Mouse (Mus musculus): ENCODE measurements around the gene Eapp.
"Not testable (repeated sequence)": the region's sequence is repeated elsewhere in the genome, so short reads cannot be mapped to it uniquely, and the experiment has no call there.

The Eapp gene

GRCm38 (mm10) chr12:54676709-54677108 lies 19.0 kb downstream of the Eapp start:
- DNase-seq, result no peak

- no peak for DNase-seq
These were observed 20.3 kb downstream of the Eapp start for GRCm38 (mm10) chr12:54675396-54675795.

DNA sequence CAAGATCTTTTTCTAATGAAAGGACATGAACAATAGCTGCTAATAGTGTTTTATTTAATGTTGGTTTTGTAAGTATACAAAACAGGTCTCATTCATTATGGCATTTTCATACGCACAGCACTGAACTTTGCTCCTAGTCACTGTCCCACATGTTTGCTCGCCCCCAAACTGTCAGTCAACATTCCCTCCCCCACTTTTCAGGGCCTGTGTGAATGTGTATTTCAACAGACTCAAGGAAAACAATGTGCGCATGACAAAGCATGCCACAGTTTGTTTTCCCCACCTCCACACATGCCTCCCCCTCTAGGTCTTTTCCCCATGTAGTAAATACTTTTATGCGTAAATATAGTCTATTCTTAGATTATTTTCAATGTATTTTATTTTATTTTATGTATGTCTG lies 24.4 kb downstream of the Eapp start:
- no peak for DNase-seq

- DNase-seq, result no peak
These were observed 27.6 kb downstream of the Eapp start for GRCm38 (mm10) chr12:54668141-54668540.

DNA sequence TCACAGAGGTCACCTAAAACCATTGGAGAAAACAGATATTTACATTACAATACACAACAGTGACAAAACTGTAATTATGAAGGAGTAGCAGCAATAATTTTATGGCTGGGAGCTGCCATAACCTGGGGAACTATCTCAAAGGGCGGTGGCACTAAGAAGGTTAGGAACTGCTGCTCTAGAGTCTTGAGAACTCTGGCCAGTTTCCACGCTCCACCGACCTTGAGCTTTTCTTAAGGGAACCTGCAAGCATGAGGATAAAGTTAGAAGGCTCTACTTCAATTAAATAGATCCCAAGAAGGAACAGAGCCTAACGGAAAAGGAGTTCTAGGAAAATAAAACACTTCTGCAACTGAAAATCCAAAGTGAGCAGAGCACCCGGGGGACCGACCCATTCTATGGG lies 30.2 kb downstream of the Eapp start:
- no peak for DNase-seq

DNA sequence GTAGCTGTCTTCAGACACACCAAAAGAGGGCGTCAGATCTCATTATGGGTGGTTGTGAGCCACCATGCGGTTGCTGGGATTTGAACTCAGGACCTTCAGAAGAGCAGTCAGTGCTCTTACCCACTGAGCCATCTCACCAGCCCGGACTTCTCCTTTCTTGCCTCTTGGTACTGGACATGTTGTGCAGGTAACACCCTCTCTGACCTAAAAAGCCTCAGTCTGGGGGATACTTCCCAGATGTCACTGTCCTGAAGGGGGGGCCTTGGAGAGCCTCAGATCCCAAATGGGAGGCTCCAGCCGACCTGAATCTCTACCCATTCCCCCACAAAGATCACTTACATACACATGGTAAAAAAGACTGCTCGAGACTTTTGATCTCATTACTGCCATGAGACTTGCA lies 34.2 kb downstream of the Eapp start:
- DNase-seq, result not testable (repeated sequence)

DNA sequence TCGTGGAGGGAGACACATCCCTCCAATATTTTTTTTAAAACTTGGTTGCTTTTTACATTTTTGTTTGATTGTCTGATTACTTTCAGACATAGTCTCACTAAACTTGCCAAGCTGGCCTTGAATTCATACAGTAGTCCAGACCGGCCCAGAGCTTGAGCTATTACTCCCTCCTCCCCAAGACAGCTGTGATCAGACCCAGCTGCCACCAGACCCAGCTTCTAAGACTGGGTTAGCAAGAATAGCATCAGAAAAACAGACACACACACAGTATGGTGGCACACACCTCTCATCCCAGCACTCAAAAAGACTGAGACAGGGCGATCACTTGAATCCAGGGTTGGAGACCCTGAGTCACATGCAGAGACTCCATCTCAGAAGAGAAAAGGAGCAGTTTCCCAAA lies 35.8 kb downstream of the Eapp start:
- DNase-seq, result no peak

- no peak for DNase-seq
These were observed 37.1 kb downstream of the Eapp start for GRCm38 (mm10) chr12:54658425-54659092.

DNA sequence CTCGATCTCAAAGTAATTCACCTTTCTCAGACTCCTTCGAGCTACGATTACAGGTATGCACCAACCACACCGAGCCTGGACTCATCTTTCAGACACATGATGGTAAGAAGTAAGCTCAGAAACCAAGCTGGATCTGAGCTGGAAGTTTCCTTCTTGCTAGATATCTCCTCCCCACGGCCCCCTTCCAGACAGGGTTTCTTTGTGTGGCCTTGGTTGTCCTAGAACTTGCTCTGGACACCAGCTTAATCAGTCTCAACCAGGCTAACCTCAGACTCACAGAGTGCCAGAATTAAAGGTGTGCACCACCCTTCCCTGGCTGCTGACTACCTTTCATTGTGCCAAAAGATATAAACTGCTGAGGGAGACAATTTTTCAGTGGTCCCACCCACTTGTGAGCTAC lies 37.7 kb downstream of the Eapp start:
- no peak for DNase-seq

- DNase-seq, result no peak
These were observed 38.5 kb downstream of the Eapp start for GRCm38 (mm10) chr12:54657226-54657625.

DNA sequence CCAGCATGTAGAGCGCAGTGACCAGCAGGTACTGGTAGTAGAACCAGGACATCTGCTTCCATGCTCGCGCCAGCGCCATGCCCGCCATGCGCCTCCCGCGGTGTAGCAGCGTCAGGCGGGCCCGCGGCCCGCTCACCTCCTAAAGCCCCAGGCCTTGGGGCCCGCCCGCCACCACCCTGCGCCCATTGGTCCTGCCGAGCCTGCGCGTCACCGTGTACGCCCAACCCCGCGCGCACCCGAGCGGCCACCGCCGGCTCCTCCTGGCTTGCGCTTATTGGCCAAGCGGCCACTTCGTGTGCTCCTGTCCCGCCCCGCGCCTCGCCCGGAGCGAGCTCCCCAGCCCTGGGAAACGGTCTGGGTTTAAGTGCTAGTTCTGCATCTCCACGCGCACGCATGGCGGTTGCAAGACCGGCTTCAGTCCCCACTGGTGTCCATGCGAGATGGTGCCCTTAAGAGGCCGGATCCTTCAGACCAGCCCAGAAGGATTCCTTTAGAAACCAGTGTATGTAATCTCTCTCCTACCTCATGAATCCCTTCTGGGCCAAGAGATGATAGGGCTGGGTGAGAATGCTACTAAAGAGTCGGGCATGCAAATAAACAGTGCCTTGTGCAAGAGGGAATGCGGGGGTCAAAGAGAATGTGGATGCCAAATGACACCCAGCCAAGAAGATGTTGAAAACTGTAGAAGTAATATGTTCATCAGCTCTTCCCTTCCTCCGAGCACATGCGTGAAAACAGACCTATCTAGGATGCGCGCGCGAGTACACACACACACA lies 39.1 kb downstream of the Eapp start, which contains the start of gene Sptssa:
TSS of gene Sptssa (minus strand) at position 178 of the 776 bp plus-strand sequence.
- DNase-seq, result peak; percentile 95

DNA sequence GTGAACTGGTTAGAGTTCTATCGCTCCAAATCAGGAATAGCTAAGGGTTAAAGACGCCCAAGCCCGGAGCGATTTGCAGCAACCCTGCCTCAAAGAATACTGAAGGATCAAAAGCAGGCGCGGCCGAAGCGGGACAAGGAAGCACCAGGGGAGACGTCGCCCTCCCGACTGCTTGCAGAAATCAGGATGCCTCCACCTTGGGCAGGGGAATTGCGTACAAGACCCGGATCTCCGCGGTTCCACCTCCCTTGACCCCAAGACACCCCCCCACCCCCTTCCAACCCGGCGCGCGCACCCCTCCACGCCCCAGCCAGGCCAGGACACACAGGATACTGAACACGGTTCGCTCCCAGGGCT lies 39.7 kb downstream of the Eapp start:
- no peak for DNase-seq

DNA sequence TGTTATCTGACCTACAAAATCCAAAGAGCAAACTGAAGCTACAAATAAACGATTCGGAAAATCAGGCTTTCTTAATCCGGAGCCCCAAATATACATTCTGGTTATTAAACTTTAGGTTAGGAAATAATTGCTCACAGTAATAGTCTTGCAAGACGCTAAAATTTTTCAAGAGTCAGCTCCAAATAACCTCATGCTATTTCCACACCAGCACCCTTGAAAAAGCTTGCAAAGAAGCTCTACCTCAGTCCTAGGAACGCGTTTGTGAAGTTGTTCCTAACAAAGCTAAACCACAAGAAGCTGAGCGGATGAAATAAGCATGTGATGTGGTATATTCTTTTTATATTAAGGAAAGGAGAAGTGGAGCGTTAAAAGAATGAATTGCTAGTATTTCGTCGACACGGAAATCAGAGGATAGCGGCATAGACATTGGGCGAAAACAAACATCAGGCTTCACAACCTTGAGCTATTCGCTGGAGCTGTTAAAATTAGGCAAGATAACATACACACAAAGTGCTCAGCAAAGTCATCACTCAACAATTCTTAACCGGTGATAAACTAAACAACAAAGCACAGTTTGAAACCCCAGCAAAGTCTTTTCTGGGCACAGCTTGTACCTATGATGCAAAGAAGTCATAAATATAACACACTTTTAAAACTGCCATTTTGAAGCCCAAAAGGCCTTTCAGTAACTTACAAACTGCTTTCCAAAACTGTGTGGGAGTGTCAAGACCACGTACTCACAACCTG lies 40.2 kb downstream of the Eapp start:
- DNase-seq, result no peak

DNA sequence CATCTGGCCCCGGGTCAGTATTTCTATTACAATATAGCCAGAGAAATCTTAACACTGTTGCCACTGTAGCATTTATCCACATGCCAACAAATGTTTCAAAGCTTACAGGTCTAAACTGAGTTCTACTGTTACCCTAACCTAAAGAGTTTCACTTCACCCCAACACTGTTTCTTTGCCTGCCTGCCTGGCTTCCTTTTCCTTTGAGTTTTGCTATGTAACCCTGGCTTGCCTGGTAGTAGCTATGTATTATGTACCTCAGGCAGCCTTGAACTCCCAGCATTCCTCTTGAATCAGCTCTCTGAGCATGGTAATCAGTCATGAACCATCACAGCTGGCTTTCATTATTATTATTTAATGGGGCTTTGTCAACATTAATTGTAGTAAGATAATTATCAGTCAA lies 41.0 kb downstream of the Eapp start:
- DNase-seq, result no peak

- DNase-seq, result no peak
These were observed 41.6 kb downstream of the Eapp start for GRCm38 (mm10) chr12:54654141-54654540.

DNA sequence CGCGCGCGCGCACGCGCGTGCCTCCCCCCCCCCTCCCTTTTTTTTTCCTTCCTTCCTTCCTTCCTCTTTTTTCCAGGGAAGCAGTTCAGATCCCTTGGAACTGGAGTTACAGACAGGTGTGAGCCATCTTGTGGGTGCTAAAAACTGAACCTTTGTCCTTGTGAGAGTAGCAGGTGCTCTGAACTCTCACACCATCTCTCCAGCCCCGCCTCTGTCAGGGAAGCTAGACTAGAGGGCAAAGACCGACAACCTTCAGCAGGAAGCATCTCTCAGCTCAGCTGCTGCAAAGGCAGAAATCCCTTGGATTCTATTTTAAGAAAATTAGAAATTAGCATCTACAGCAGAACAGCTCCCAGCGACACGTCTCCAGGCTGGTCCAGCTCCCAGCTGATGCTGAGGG lies 43.4 kb downstream of the Eapp start:
- no peak for DNase-seq

DNA sequence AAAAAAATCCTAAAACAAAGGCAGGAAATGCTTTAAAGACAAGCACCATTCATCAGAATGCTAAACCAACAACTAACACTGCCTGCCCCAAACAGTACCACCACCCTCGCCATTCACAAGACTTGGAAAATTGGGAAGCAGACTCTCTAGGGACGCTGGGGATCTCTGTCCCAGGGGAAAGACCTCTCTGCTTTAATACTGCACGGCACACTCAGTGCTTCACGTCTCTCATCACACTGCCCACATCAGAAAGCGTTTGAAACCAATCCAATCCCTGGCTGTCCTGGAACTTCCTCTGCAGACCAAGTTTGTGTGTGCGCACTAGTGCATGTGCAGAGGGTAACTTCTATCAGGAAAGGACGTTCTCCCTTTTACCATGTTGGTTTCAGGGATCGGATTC lies 43.9 kb downstream of the Eapp start:
- no peak for DNase-seq

GRCm38 (mm10) chr12:54651158-54651557 lies 44.5 kb downstream of the Eapp start:
- DNase-seq, result no peak

- DNase-seq, result no peak
These were observed 50.8 kb downstream of the Eapp start for GRCm38 (mm10) chr12:54644947-54645346.

DNA sequence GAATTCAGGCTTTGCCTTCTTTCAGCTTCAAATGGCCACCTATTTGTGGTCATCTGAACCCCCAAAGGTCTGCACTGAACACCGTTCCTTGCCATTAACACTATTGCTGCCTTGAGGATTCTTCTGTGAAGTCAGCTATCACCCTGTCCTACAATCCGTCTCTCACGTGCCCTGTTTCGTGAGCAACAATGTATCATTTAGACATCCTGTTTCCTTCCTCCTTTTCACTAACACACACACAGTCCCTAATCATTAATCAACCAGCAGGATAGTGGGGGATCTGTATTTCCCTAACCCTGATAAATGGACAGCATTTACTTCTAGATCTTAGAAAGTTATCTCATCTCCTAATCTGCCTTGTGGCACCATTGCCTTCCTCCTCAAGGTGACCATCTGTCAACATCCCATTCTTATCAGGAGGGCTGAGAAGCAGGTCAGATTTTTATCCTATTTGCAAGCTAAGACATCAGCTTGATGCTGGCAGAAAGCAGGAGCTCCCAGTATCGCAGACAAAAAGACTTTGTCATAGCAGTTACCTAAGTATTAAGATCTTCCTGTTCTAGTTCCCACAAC lies 52.3 kb downstream of the Eapp start:
- DNase-seq, result no peak

- DNase-seq, result no peak
These were observed 54.3 kb downstream of the Eapp start for GRCm38 (mm10) chr12:54641374-54641773.

- DNase-seq, result no peak
These were observed 55.4 kb downstream of the Eapp start for GRCm38 (mm10) chr12:54640259-54640658.

DNA sequence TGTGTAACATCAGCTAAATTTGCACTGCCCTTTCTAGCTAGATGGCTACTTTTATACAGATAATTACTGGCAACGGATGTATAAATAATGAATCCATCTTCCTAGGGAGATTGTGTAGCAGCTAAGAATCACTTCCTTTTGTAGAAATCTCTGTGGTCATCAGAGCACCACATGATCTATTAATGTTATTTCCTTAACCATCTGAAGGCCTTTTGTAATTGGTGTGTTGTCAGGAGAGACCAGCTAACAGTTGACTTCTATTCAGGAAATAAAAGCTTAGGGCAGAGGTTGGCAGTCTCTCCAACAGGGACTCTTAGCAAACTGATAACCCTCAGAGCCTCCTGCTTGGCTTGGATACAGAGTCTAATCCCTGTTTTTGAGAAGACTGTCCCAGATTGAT lies 58.7 kb downstream of the Eapp start:
- no peak for DNase-seq

DNA sequence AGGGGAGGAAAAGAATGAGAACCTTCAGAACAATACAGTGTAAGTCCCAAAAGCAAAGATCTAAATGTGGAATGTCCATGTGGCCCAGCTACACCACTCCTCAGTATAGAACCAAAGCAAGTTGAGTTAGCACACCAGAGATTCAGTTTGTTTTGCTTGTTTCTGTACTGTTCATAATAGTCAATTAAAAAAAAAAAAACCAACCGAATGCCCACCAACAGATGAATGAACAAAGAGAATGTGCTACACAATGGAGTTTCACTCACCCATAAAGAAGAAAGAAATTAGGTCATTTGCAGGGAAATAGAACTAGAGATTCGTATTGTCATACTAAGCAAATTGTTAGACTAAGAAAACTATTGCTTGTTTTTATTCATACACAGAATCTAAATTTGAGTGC lies 63.6 kb downstream of the Eapp start:
- no peak for DNase-seq

Data from layer of hippocampus, adult 9-11 months (tissue).